Mouse (Mus musculus) myocyte (in vitro differentiated cells): ENCODE results near the gene E130114P18Rik.

Source experiments
- CEBPB ChIP-seq: IDR thresholded peaks from 2 replicates; pipeline ENCODE4 v1.6.1; 2011; ENCODE audit warnings: mild to moderate bottlenecking, moderate library complexity; ENCODE audit not compliant: poor library complexity, insufficient read depth, severe bottlenecking
- E2F4 ChIP-seq: IDR thresholded peaks from one replicate; pipeline ENCODE4 v1.6.1; 2011; ENCODE audit warnings: mild to moderate bottlenecking, control low read depth, moderate library complexity; ENCODE audit not compliant: insufficient read depth
- MAX ChIP-seq: IDR thresholded peaks from one replicate; pipeline ENCODE4 v1.6.1; 2011; ENCODE audit warnings: low read depth, mild to moderate bottlenecking, control low read depth
- MYOD1 ChIP-seq, 3 experiments: IDR thresholded peaks; one replicate each; pipeline ENCODE4 v1.6.1; 2011; ENCODE audit warnings: control low read depth in 2 of 3, low read depth in 2 of 3, mild to moderate bottlenecking in 2 of 3, moderate library complexity in 1 of 3; ENCODE audit not compliant: insufficient read length in 2 of 3, control insufficient read depth in 1 of 3
- MYOG ChIP-seq, 3 experiments: IDR thresholded peaks; one replicate each; pipeline ENCODE4 v1.6.1; 2011; ENCODE audit warnings: control low read depth in 2 of 3, low read depth in 2 of 3, mild to moderate bottlenecking in 2 of 3; ENCODE audit not compliant: insufficient read length in 2 of 3, control insufficient read depth in 1 of 3, insufficient read depth in 1 of 3
- POLR2A ChIP-seq: IDR thresholded peaks from one replicate; pipeline ENCODE4 v1.6.1; 2011; ENCODE audit warnings: low read depth, mild to moderate bottlenecking, control low read depth, moderate library complexity; ENCODE audit not compliant: insufficient read length
- REST ChIP-seq: IDR thresholded peaks from one replicate; pipeline ENCODE4 v1.6.1; 2011; ENCODE audit warnings: mild to moderate bottlenecking, control low read depth, moderate library complexity; ENCODE audit not compliant: insufficient read depth, insufficient read length
- USF1 ChIP-seq: IDR thresholded peaks from one replicate; pipeline ENCODE4 v1.6.1; 2011; ENCODE audit warnings: low read depth, mild to moderate bottlenecking, control low read depth, moderate library complexity

DNA sequence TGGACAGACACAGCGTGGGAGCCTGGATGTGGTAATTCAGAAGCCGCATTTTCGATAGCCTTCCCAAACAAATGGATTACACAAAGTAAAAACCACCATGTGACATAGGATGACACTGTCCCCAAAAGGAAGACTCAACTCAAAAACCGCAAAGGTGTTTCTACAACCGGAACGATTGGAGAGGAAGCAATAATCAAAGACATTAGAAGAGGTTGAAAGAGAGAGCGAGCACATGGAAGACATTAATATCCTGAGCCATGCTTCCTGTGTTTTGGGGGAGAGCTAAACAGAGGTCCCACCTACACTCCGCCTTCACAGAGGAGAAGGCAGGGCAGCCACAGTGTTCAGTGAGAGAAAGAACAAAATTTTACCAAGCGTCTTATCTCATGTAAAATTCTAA, 181.5 kb downstream of the E130114P18Rik start:
- TF ChIP-seq POLR2A (no peak), MYOD1 (IDR thresholded peaks at IDR 0.05; ENCODE audit: control insufficient read depth in 1 of 3, insufficient read length in 2 of 3, low read depth in 2 of 3) (no peak), E2F4 (no peak), CEBPB (no peak), MAX (no peak), USF1 (no peak), MYOG (IDR thresholded peaks at IDR 0.05; ENCODE audit: control insufficient read depth in 1 of 3, insufficient read depth in 1 of 3, insufficient read length in 2 of 3, low read depth in 2 of 3) (no peak), REST (no peak)
